Mouse (Mus musculus) 3T3-L1 (cell line): ENCODE results near the gene 2010300C02Rik.

Source experiments
- DNase-seq: peaks from one replicate; pipeline ENCODE4 v3.0.0-alpha.2; 2015; ENCODE audit warnings: low read depth, low spot score

The 2010300C02Rik gene

GRCm38 (mm10) chr1:37572528-37573272, 147.2 kb downstream of the 2010300C02Rik start:
- no peak for DNase-seq

GRCm38 (mm10) chr1:37568379-37568778, 151.5 kb downstream of the 2010300C02Rik start:
- DNase-seq, result no peak

GRCm38 (mm10) chr1:37566754-37567153, 153.1 kb downstream of the 2010300C02Rik start:
- no peak for DNase-seq

- no peak for DNase-seq
Measured at GRCm38 (mm10) chr1:37566344-37566743, 153.5 kb downstream of the 2010300C02Rik start.

GRCm38 (mm10) chr1:37565396-37565795, 154.5 kb downstream of the 2010300C02Rik start:
- no peak for DNase-seq

- DNase-seq, result no peak
Measured at GRCm38 (mm10) chr1:37561955-37562354, 157.9 kb downstream of the 2010300C02Rik start.
